Mouse (Mus musculus) lung, adult 18-20 months (tissue): ENCODE data around the gene Arnt2.
A peak's percentile ranks its signal among the peaks of the same experiment; 100 is the strongest.

Experiments used
- DNase-seq, 2 experiments: peaks; one replicate each; pipeline ENCODE4 v3.0.0; 2022; ENCODE audit warnings: mixed read lengths in 2 of 2

Arnt2 gene

GRCm38 (mm10) chr7:84409896-84410521 lies at the start of gene Arnt2:
TSS of gene Arnt2 (minus strand) at chr7:84410176.
- DNase-seq, result no peak

GRCm38 (mm10) chr7:84451681-84452080 lies 41.7 kb upstream of the Arnt2 start:
- no peak for DNase-seq

- DNase-seq, result no peak
Observed at GRCm38 (mm10) chr7:84449066-84449465, 39.1 kb upstream of the Arnt2 start.

GRCm38 (mm10) chr7:84448512-84448911 lies 38.5 kb upstream of the Arnt2 start:
- no peak for DNase-seq

DNA sequence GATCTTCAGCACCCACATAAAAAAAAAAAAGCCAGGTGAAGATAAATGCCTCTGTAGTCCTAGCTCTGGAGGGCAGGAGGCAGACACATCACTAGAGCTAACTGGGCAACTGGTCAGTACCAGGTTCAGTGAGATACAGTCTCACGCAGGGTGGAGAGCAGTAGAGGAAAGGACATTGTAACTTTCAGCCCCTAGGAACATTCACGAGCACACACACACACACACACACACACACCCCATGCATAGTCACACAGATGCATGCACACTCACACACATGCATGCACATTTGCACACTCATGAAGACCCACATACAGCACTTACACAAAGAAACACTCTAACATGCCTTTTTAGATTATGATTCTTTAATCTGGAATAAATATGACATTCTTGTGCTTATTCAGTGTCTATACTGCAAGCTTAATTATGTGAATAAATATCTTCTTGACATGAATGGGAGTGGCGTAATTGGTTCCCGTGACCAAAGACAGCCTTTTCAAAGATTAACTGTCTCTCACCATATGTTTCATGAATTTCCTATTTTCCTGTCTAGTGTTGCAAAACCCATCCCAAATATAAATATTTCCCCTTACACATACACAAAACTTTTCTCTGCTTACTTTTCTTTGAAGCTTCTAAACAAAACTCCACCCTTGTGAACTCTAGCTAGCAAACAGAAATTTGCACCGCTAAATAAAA lies 37.9 kb upstream of the Arnt2 start:
- DNase-seq, result no peak

GRCm38 (mm10) chr7:84447060-84447459 lies 37.1 kb upstream of the Arnt2 start:
- DNase-seq, result peak; percentile 30 to 38

DNA sequence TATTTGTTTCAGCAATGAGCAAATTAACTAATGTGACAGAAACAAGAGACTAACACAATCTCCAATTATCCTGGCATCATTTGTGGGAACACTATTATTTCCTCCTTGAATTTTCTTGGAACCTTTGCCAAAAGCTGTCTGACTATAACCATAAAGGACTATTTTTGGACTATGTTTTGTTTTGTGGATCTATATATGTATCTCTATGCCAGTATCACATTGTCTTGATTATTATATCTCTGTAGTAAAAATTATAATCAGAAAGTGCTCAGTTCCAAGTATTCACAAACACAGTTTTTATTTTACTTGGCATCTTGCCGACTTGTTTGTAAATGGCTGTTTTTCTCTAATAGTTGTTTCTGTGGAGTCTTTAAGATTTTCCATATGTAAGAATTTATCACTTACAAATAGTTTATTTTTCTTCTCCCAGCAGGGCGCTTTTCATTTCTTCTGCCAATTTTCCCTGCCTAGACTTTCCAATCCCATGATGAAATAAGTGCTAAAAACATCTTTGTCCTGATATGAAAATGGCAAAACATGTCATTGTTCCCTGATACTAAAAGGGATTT lies 32.5 kb upstream of the Arnt2 start:
- DNase-seq, result no peak

DNA sequence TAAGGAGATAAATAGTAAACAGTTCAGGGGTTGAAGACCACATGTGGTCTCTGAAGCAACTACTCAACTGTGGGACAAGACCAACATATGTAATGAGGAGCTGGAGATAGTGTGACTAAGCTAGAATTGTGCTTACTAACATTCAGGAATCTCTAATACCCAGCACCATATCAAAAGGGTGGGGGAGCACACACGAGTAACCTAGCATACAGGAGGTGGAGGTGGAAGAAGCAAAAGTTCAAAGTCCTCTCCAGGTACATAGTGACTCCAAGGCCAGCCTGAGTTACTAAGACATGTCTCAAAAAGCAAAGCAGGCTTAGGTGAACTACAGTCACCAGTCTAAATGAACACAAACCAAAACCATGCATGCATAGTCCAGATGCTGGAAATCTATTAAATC lies 29.6 kb upstream of the Arnt2 start:
- DNase-seq, result no peak

DNA sequence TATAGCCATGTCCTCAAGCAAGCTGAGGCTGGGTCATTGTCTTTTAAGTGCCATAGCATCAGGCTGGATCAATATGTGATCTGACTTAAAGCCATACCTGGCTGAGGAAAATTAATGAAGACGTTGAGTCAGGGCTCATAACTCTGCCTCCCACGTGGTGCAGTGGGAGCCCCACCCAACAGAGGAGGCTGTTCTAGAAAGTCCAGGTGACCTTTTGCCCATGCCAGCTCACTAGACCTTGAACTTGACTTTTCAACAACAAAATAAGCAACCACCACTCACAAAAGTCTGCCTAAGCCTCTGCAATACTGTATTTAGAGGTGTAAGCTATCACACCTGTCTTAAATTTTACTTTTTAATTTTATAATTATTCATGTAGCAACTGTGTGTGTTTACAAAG lies 24.9 kb upstream of the Arnt2 start:
- DNase-seq, result no peak

DNA sequence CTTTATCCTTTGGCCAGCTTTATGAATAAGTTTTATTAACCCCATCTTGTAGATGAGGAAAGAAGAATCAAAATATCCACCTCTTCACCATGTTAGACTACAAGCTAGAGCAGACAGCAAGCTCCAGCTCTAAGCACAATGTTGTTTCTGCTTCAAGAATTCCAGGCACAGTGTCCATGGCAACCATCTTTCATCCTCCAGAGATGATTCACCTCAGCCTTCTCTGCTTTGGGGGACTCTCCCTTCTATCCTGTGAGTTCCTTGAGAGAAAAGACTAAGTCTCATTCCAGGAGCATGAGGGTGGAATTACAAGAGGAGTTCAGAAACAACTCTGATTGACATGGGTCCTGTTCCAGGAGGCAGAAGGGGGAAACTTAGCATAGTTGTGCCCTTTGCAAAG lies 22.2 kb upstream of the Arnt2 start:
- no peak for DNase-seq

DNA sequence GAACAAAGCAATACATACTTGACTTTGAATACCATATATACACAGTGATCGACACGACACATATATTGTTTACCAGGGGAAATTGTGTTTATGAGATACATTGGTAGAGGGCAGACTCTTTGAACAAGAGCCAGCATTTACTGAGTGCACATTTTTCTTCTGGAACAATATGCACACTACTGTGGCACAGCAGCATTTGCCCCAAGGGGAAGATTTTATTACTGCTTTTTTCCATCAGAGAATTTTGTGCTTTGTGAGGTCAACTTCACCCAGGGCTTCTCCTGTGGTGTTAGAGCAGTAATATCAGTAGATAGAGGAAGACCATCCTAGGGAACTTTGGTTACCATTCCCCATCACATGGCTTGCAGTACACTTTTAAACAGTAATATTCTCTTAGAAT lies 17.2 kb upstream of the Arnt2 start:
- DNase-seq, result no peak

- DNase-seq, result peak in 1 of 2 experiments; percentile 11
Observed at GRCm38 (mm10) chr7:84424670-84425385, 14.9 kb upstream of the Arnt2 start.

DNA sequence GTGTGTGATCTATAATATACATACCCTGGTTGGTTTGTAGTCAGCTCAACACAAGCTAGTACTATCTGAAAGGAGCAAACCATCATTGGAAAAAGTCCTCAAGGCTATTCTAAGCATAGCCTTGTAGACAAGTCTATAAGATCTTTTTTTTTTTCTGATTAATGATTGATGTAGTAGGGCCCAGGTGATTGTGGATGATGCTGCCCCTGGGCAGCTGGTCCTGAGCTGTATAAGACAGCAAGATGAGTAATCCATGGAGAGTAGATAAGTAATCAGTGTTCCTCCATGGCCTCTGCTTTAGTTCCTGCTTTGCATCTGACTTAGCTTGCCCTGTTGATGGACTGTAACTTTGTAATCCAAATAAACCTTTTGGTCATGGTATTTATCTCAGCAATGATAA lies 11.8 kb upstream of the Arnt2 start:
- no peak for DNase-seq

DNA sequence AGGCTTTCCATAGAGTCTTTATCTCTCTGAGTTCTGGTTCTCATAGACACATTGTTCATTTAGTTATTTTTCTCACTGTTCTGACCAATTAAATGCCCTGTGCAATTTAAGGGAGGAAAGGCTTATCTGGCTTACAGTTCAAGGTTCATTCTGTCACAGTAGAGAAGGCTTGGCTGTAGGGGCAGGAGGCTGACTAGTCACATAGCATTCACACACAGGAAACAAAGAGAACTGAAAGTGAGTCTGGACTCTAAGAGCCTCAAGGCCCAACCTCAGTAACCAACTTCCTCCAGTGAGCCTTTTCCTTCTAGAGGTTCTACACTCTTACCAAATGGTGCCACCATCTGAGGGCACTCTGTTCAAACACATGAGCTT lies 11.3 kb upstream of the Arnt2 start:
- DNase-seq, result no peak

- no peak for DNase-seq
Observed at GRCm38 (mm10) chr7:84420581-84421290, 10.8 kb upstream of the Arnt2 start.

GRCm38 (mm10) chr7:84417441-84417840 lies 7.5 kb upstream of the Arnt2 start:
- no peak for DNase-seq

GRCm38 (mm10) chr7:84412570-84412969 lies 2.6 kb upstream of the Arnt2 start:
- no peak for DNase-seq

DNA sequence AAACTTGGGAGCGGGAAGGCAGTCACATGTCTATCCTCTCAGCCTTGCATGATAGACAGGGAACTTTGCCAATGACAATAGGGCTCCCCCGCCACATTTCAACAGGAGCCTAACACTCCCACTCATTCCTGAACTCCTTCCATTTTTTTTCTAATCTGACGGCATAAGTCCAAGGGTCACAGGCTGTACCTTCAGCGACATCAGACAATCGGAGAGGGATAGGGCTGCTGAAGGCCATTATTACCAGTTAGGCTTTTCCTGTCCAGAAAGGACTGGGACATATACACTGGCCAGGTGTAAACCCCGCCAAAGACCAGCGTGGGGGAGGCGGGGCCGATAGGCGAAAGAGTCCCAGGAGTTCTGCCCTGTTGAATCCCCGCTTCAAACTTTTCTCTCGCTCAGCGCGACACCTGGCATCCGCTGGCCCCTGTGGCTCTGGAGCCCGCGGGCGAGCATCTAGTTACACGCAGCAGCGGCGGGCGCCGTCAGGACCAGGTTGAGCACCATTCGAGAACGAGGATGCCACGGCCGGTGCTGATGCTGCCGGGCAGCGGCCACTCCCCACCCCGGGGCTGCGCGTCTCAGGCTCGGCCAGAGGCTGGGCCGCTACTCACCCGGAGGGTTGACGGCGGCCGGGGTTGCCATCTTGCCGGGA lies 608 bp downstream of the Arnt2 start:
- DNase-seq, result no peak

DNA sequence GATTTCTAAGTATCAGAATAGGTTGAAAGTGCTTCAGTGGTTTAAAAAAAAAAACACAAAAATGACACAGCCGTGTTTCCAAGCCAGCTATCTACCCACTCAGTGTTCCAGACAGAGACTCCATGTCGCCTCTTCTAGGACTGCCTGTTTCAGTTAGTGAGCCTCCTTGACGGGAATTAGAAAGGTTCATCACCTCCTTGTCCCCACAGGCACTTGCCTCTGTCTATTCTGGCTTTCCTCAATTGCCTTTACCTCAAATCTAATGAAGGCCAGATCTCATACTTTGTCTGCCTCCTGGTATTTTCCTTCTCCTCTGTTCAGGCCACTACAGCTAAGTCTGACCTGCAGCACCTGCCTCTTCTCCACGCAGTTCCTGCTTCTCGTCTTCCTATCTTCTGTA lies 1.7 kb downstream of the Arnt2 start:
- no peak for DNase-seq

GRCm38 (mm10) chr7:84403371-84403770 lies 6.6 kb downstream of the Arnt2 start:
- no peak for DNase-seq

DNA sequence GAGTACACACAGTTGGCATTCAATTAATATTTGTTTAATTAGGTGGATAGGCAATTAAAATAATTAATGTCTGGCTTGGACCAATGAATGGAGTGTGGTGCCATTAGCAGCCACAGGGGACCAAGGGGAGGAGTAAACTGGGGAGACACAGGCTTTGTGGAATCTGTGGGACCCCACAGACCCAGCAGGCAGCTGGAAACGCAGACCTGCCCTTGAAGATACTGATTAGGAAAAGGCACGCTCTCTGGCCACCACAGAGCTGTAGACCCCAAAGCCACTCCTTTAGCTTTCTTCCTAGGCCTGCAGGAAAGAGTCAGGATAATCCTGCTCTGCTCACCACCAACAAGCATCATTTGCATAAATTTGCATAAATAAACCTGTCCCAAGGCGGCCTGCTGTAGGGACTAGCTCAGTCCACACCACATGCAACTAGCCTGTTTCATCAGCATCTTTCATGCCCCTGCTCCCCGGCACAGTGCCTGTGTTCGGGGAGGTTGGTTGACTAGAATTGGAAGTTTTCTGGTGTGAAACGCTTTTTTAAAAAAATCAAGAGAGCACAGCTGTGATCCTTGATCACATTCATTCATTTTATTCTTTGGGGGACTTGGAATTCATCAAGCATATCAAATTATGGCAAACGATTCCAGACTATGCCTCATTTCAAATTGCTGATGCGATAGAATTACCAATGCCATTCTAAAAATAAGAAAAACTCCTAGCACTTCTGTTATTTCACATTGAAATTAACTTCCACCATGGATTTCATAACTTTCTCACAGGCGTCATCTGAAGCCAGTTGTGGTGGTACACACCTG lies 8.1 kb downstream of the Arnt2 start:
- no peak for DNase-seq

- no peak for DNase-seq
Observed at GRCm38 (mm10) chr7:84397320-84397719, 12.7 kb downstream of the Arnt2 start.
